Mouse (Mus musculus) CH12.LX (cell line): Measurements from ENCODE around the gene Gm28048. TPM values are rescaled to one million over a fixed set of nuclear protein-coding genes. Genes with fewer than 3 reads are reported as not detected.

Experiments used
- DNase-seq: peaks from one replicate; pipeline ENCODE4 v3.0.0-alpha.2; 2013; ENCODE audit errors: extremely low read depth
- H3K27ac ChIP-seq: 2 replicates; pipeline ENCODE4 v1.5.1; 2012; ENCODE audit warnings: low read depth, mild to moderate bottlenecking, control low read depth, moderate library complexity; ENCODE audit not compliant: insufficient read depth
- H3K27me3 ChIP-seq: replicated peaks from 2 replicates; pipeline ENCODE3; 2012; ENCODE audit warnings: inconsistent platforms
- H3K36me3 ChIP-seq, 2 experiments: replicated peaks in 1 of 2; 2 replicates each; pipeline versions ENCODE3 to v1.6.1; 2012; ENCODE audit warnings: inconsistent platforms in 1 of 2, low read length in 1 of 2, mild to moderate bottlenecking in 1 of 2, mixed read lengths in 1 of 2, moderate library complexity in 1 of 2; ENCODE audit not compliant: control insufficient read depth in 1 of 2, insufficient read depth in 1 of 2
- H3K4me1 ChIP-seq, 2 experiments: 2 replicates each; pipeline ENCODE4 v1.6.1; 2012; ENCODE audit warnings: inconsistent platforms in 1 of 2, moderate library complexity in 1 of 2; ENCODE audit not compliant: insufficient read depth in 2 of 2, control insufficient read depth in 1 of 2
- H3K4me2 ChIP-seq: 2 replicates; pipeline ENCODE4 v1.6.1; 2012; ENCODE audit warnings: low read depth, mild to moderate bottlenecking, control low read depth; ENCODE audit not compliant: poor library complexity, insufficient read depth, severe bottlenecking
- H3K4me3 ChIP-seq, 3 experiments: fragments of 150-350 bp in 1 of 3; sonication (generic) in 1 of 3; replicated peaks in 1 of 3; 2 replicates each; pipeline versions ENCODE3 to v1.5.1; 2011 to 2012; ENCODE audit warnings: low read depth in 2 of 3, low read length in 2 of 3, mild to moderate bottlenecking in 2 of 3, moderate library complexity in 2 of 3, control low read depth in 1 of 3, improper control_type of control experiment in 1 of 3, inconsistent platforms in 1 of 3, mixed read lengths in 1 of 3; ENCODE audit not compliant: poor library complexity in 1 of 3
- H3K79me2 ChIP-seq: replicated peaks from 2 replicates; pipeline ENCODE4 v1.6.1; 2012; ENCODE audit warnings: mild to moderate bottlenecking, moderate library complexity; ENCODE audit not compliant: control insufficient read depth, poor library complexity, insufficient read depth, severe bottlenecking; ENCODE audit errors: extremely low read depth
- H3K9ac ChIP-seq: 2 replicates; pipeline ENCODE4 v1.6.1; 2012; ENCODE audit warnings: low read depth, mild to moderate bottlenecking, control low read depth, moderate library complexity; ENCODE audit not compliant: insufficient read depth
- H3K9me3 ChIP-seq: replicated peaks from 2 replicates; pipeline ENCODE3; 2012; ENCODE audit warnings: low read length, inconsistent platforms, mixed read lengths
- BHLHE40 ChIP-seq: IDR thresholded peaks from 2 replicates; pipeline ENCODE4 v1.6.1; 2011; ENCODE audit warnings: mild to moderate bottlenecking, low read depth, low read length, improper control_type of control experiment
- CHD1 ChIP-seq: IDR thresholded peaks from 2 replicates; pipeline ENCODE4 v1.6.1; 2012; ENCODE audit warnings: low read depth, low read length, improper control_type of control experiment, inconsistent platforms
- CHD2 ChIP-seq: IDR thresholded peaks from 2 replicates; pipeline ENCODE4 v1.6.1; 2011; ENCODE audit warnings: low read length, improper control_type of control experiment
- CTCF ChIP-seq, 2 experiments: IDR thresholded peaks in 1 of 2; conservative IDR thresholded peaks in 1 of 2; 2 replicates each; pipeline ENCODE4 v1.5.1; 2011 to 2012; ENCODE audit warnings: low read depth in 2 of 2, low read length in 2 of 2, improper control_type of control experiment in 1 of 2, inconsistent platforms in 1 of 2, mild to moderate bottlenecking in 1 of 2, moderate library complexity in 1 of 2
- E2F4 ChIP-seq: IDR thresholded peaks from 2 replicates; pipeline ENCODE4 v1.6.1; 2011; ENCODE audit warnings: low read depth, low read length, improper control_type of control experiment; ENCODE audit not compliant: insufficient replicate concordance
- ELF1 ChIP-seq: IDR thresholded peaks from 2 replicates; pipeline ENCODE4 v1.6.1; 2014; ENCODE audit warnings: low read depth, mild to moderate bottlenecking, inconsistent platforms, low read length, improper control_type of control experiment
- ETS1 ChIP-seq: conservative IDR thresholded peaks from 2 replicates; pipeline ENCODE4 v1.6.1; 2012; ENCODE audit warnings: low read depth, mild to moderate bottlenecking, inconsistent platforms, low read length, improper control_type of control experiment, moderate library complexity
- GABPA ChIP-seq: IDR thresholded peaks from 2 replicates; pipeline ENCODE4 v1.6.1; 2012; ENCODE audit warnings: low read depth, low read length, improper control_type of control experiment, inconsistent platforms; ENCODE audit not compliant: insufficient replicate concordance
- HCFC1 ChIP-seq: IDR thresholded peaks from 2 replicates; pipeline ENCODE4 v1.6.1; 2012; ENCODE audit warnings: low read depth, mild to moderate bottlenecking, inconsistent platforms, low read length, improper control_type of control experiment
- JUND ChIP-seq: conservative IDR thresholded peaks from 2 replicates; pipeline ENCODE4 v1.6.1; 2011; ENCODE audit warnings: low read depth, low read length, improper control_type of control experiment
- KAT2A ChIP-seq: IDR thresholded peaks from 2 replicates; pipeline ENCODE4 v1.6.1; 2012; ENCODE audit warnings: low read length, improper control_type of control experiment, inconsistent platforms; ENCODE audit not compliant: insufficient replicate concordance
- MAFK ChIP-seq: IDR thresholded peaks from 2 replicates; pipeline ENCODE4 v1.6.1; 2011; ENCODE audit warnings: low read length, improper control_type of control experiment; ENCODE audit not compliant: insufficient replicate concordance
- MAX ChIP-seq: IDR thresholded peaks from 2 replicates; pipeline ENCODE4 v1.6.1; 2011; ENCODE audit warnings: low read length, improper control_type of control experiment
- MAZ ChIP-seq: IDR thresholded peaks from 2 replicates; pipeline ENCODE4 v1.6.1; 2012; ENCODE audit warnings: low read depth, mild to moderate bottlenecking, inconsistent platforms, low read length, improper control_type of control experiment, moderate library complexity
- MEF2A ChIP-seq: IDR thresholded peaks from 2 replicates; pipeline ENCODE4 v1.6.1; 2014; ENCODE audit warnings: low read depth, mild to moderate bottlenecking, inconsistent platforms, low read length, improper control_type of control experiment, borderline replicate concordance
- MXI1 ChIP-seq: IDR thresholded peaks from 2 replicates; pipeline ENCODE4 v1.6.1; 2011; ENCODE audit warnings: mild to moderate bottlenecking, low read depth, low read length, improper control_type of control experiment
- NELFE ChIP-seq: IDR thresholded peaks from 2 replicates; pipeline ENCODE4 v1.6.1; 2011; ENCODE audit warnings: low read depth, low read length, improper control_type of control experiment
- NRF1 ChIP-seq: IDR thresholded peaks from 2 replicates; pipeline ENCODE4 v1.6.1; 2014; ENCODE audit warnings: low read depth, mild to moderate bottlenecking, inconsistent platforms, low read length, improper control_type of control experiment, moderate library complexity
- PAX5 ChIP-seq: IDR thresholded peaks from 2 replicates; pipeline ENCODE4 v1.6.1; 2012; ENCODE audit warnings: low read length, inconsistent platforms, mixed read lengths
- POLR2A ChIP-seq: IDR thresholded peaks from 2 replicates; pipeline ENCODE4 v1.6.1; 2011; ENCODE audit warnings: low read depth, mild to moderate bottlenecking, improper control_type of control experiment, low read length
- POLR2AphosphoS2 ChIP-seq: IDR thresholded peaks from 2 replicates; pipeline ENCODE4 v1.6.1; 2011; ENCODE audit warnings: low read depth, low read length, improper control_type of control experiment
- RAD21 ChIP-seq: IDR thresholded peaks from 2 replicates; pipeline ENCODE4 v1.6.1; 2011; ENCODE audit warnings: low read depth, mild to moderate bottlenecking, low read length, improper control_type of control experiment, moderate library complexity
- RCOR1 ChIP-seq: conservative IDR thresholded peaks from 2 replicates; pipeline ENCODE4 v1.6.1; 2012; ENCODE audit warnings: low read depth, mild to moderate bottlenecking, inconsistent platforms, low read length, improper control_type of control experiment
- SIN3A ChIP-seq: IDR thresholded peaks from 2 replicates; pipeline ENCODE4 v1.6.1; 2012; ENCODE audit warnings: low read length, improper control_type of control experiment, inconsistent platforms
- SMC3 ChIP-seq: IDR thresholded peaks from 2 replicates; pipeline ENCODE4 v1.6.1; 2011; ENCODE audit warnings: low read depth, low read length, improper control_type of control experiment
- TCF12 ChIP-seq: IDR thresholded peaks from 2 replicates; pipeline ENCODE4 v1.6.1; 2014; ENCODE audit warnings: low read depth, mild to moderate bottlenecking, inconsistent platforms, low read length, improper control_type of control experiment
- UBTF ChIP-seq: IDR thresholded peaks from 2 replicates; pipeline ENCODE4 v1.6.1; 2012; ENCODE audit warnings: low read depth, mild to moderate bottlenecking, inconsistent platforms, low read length, improper control_type of control experiment, moderate library complexity
- USF1 ChIP-seq: IDR thresholded peaks from 2 replicates; pipeline ENCODE4 v1.6.1; 2014; ENCODE audit warnings: low read depth, mild to moderate bottlenecking, inconsistent platforms, low read length, improper control_type of control experiment
- USF2 ChIP-seq: conservative IDR thresholded peaks from 2 replicates; pipeline ENCODE4 v1.6.1; 2011; ENCODE audit warnings: low read depth, low read length, improper control_type of control experiment
- ZKSCAN1 ChIP-seq: IDR thresholded peaks from 2 replicates; pipeline ENCODE4 v1.6.1; 2012; ENCODE audit warnings: low read depth, inconsistent platforms, low read length, improper control_type of control experiment, borderline replicate concordance
- ZMIZ1 ChIP-seq: IDR thresholded peaks from 2 replicates; pipeline ENCODE4 v1.6.1; 2012; ENCODE audit warnings: low read depth, mild to moderate bottlenecking, inconsistent platforms, low read length, improper control_type of control experiment
- ZNF384 ChIP-seq: IDR thresholded peaks from 2 replicates; pipeline ENCODE4 v1.6.1; 2012; ENCODE audit warnings: low read depth, low read length, improper control_type of control experiment, inconsistent platforms
- dilution Hi-C: fragments of 300-500 bp; cut with MboI; formaldehyde crosslinking; loops from 2 replicates; pipeline ENCODE4 v1.14.3; 2020; ENCODE audit warnings: low sequenced_read_pairs; ENCODE audit not compliant: extremely low pct_unique_long_range_greater_than_20kb, extremely low pct_ligation_motif_present
- in situ Hi-C: fragments of 300-500 bp; cut with MboI; formaldehyde crosslinking; loops from 3 replicates; pipeline ENCODE4 v1.14.3; 2019; ENCODE audit warnings: low sequenced_read_pairs, low pct_ligation_motif_present, low pct_unique_long_range_greater_than_20kb, mixed read lengths
- polyA plus RNA-seq: library from polyadenylated mRNA; unstranded; fragments of >175 nt; gene quantifications from 2 replicates; pipeline ENCODE4 v1.2.1, GENCODE M21; 2012; ENCODE audit warnings: low read depth; ENCODE audit not compliant: insufficient read length
- total RNA-seq, 2 experiments: library from RNA; depleted of rRNA; stranded (reverse); fragments of 300-350 nt in 1 of 2; fragments of >200 nt in 1 of 2; gene quantifications; 2 replicates each; pipeline ENCODE4 v1.2.3; 2012 to 2014

Gene Gm28048
- total and polyA plus RNA-seq, 3 experiments: 32.6 to 93.3 (median 59.5) TPM

DNA sequence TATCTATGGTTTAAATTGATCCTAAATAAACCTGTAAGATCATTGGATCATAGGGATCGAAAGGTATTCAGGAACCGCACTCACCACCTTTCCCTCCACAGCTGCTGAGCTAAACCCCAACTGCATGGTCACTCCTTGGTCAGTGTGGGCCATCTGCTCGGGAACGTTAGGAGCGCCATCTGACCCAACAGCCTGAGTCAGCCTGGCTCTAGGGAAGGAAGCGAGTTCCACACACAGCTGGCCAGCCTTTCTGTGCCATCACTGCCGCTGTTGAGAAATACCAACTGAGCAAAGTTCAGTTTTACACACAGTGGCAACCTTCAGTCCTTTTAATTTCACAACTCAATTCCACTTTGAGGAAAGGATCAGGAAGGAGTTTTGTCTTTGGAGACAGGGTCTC lies 90.0 kb downstream of the Gm28048 start:
- H3K27ac ChIP-seq: no peak overlapping the region
- TF ChIP-seq POLR2AphosphoS2 (no peak), CHD2 (no peak), UBTF (no peak), MAZ (no peak), MAX (no peak), USF1 (no peak), CTCF (conservative IDR thresholded peaks at IDR 0.05 in 1 of 2, IDR thresholded peaks at IDR 0.05 in 1 of 2; ENCODE audit: low read depth in 2 of 2, low read length in 2 of 2) (no peak), TCF12 (no peak), MAFK (no peak), USF2 (no peak), JUND (no peak), SIN3A (no peak), NRF1 (no peak)
- H3K9ac ChIP-seq: no peak overlapping the region
- dilution Hi-C loops (no loop called here), in situ Hi-C loops (no loop called here)
- H3K4me3 ChIP-seq: peak overlapping the region in 1 of 3 experiments; percentile 28
- peaks cover 17 to 58% of the 10 kb centered on the region in 2 experiments for H3K4me1 ChIP-seq
- H3K36me3 ChIP-seq: no peaks in the 10 kb centered on the region
- no peak for DNase-seq
- no peaks in the 10 kb centered on the region for H3K9me3 ChIP-seq
- H3K79me2 ChIP-seq: no peaks in the 10 kb centered on the region
- no peak overlapping the region for H3K4me2 ChIP-seq
- H3K27me3 ChIP-seq: peaks cover 25% of the 10 kb centered on the region

DNA sequence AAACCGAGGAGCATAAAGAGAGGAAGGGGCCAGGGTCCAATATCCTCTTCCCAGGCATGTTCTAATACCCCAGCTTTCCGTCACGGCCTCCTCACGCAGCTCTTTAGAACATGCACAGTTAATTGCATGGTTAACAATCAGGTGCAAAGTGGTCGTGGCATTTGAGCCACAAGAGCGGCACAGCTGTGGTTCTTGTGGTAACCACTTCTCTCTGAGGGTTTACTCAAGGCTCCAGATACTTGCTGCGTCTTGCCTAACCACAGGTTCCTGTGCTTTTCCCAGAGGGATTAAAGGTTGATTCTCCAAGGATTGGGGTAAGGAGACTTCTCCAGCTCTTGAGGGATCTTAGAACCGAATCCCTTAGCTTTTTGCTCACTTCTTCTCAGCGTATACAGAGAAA lies 90.6 kb downstream of the Gm28048 start:
- no peaks in the 10 kb centered on the region for H3K79me2 ChIP-seq
- peaks cover 17 to 56% of the 10 kb centered on the region in 2 experiments for H3K4me1 ChIP-seq
- peak; percentile 50 for DNase-seq
- H3K9me3 ChIP-seq: no peaks in the 10 kb centered on the region
- no peak overlapping the region for H3K27ac ChIP-seq
- no peak overlapping the region for H3K4me3 ChIP-seq
- dilution Hi-C loops: no loop called here
- in situ Hi-C loops: no loop called here
- no peak overlapping the region for H3K9ac ChIP-seq
- 0 out of 2 replicates have a peak overlapping the region, but pooled peaks have one; percentile 2 for H3K4me2 ChIP-seq
- no peaks in the 10 kb centered on the region for H3K36me3 ChIP-seq
- peaks cover 25% of the 10 kb centered on the region for H3K27me3 ChIP-seq
- TF ChIP-seq ZNF384 (no peak), GABPA (no peak), JUND (no peak), NRF1 (no peak), MEF2A (peak; percentile 63; the same call in 1 of the 2 replicates), POLR2AphosphoS2 (no peak), CTCF (conservative IDR thresholded peaks at IDR 0.05 in 1 of 2, IDR thresholded peaks at IDR 0.05 in 1 of 2; ENCODE audit: low read depth in 2 of 2, low read length in 2 of 2) (no peak), POLR2A (no peak), RAD21 (peak; percentile 5), HCFC1 (no peak), SIN3A (no peak), CHD1 (no peak), USF1 (no peak), MAFK (peak; percentile 91), USF2 (no peak), ELF1 (no peak), BHLHE40 (peak; percentile 91), PAX5 (no peak), TCF12 (peak; percentile 79), KAT2A (no peak), ZMIZ1 (no peak), E2F4 (no peak), MXI1 (no peak), UBTF (no peak), NELFE (no peak), ZKSCAN1 (no peak), SMC3 (no peak; the same call in 1 of the 2 replicates), ETS1 (peak; percentile 79), RCOR1 (peak; percentile 80; the same call in 1 of the 2 replicates)
